Mouse (Mus musculus): ENCODE data around the gene Parva.

- TF ChIP-seq CTCF (conservative IDR thresholded peaks at IDR 0.05; ENCODE audit: low read length) (no peak), POU5F1 (IDR thresholded peaks at IDR 0.05; ENCODE audit: borderline replicate concordance, low read length) (no peak)
Observed at GRCm38 (mm10) chr7:112512895-112513294, 85.6 kb downstream of the Parva start.
